Mouse (Mus musculus) lung, adult 2 months (tissue): ENCODE data around the gene Cryba1.

Experiments used
- CTCF ChIP-seq: fragments of 200-500 bp; IDR thresholded peaks from 2 replicates; pipeline ENCODE4 v1.5.1; 2011; ENCODE audit warnings: mild to moderate bottlenecking, low read length, control low read depth; ENCODE audit not compliant: insufficient read depth
- POLR2A ChIP-seq: fragments of 200-500 bp; IDR thresholded peaks from 2 replicates; pipeline ENCODE4 v1.6.1; 2011; ENCODE audit warnings: low read depth, mild to moderate bottlenecking, control low read depth, low read length, borderline replicate concordance; ENCODE audit errors: extremely low read depth

- TF ChIP-seq CTCF (no peak), POLR2A (no peak)
These were observed 23.9 kb upstream of the Cryba1 start for GRCm38 (mm10) chr11:77748996-77749395.
